Mouse (Mus musculus): Measurements from ENCODE around the gene Lrmda. TPM values are rescaled to one million over a fixed set of nuclear protein-coding genes. Genes with fewer than 3 reads are reported as not detected.

Gene Lrmda
- polyA plus RNA-seq, 1 experiment from 2014 or later = 0.66 TPM

DNA sequence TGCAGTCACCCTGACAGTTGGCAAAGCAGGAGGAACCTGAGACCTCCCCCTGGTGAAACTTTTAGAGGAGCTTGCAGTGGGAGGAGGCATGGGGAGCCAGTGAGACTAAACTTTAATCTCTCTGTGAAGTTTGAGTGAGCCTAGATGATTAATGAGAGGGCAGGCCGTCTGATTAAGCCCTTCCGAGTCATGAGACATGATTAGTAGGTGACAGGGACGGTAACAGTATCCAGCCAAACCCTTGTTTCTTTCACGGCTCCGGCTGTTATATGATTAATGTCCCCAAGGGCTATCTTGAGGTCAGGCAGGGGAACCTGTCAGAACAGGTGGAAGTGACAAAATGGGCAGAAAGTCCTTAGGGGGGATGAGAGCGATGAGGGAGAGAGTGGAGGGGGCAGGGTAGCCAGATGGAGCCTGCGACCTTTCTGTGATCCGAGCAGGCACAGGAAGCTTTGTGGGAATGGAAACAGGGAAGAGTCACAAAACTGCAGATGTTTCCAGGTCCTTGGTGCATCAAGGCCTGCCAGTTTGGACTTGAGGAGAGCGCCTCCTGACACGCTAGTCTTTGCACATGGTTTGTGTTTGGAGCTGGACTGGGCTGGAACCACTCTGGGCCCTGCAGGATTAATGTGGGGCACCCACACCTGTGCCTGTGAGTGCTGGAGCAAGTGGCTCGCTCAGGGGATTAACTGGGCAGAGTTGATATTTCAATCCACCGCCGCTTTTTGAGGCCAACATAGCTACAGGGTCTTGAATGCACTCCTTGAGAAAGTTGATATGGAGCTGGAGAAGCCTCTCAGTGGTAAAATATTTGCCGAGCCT lies 631.8 kb downstream of the Lrmda start:
- Histone ChIP-seq H3K4me1 (ENCODE audit: control insufficient read depth, insufficient read depth, low read length) (peaks cover 11% of the 10 kb centered on the region), H3K27ac (ENCODE audit: low read depth, low read length) (no peak overlapping the region)
- peak; percentile 62 for DNase-seq (ENCODE audit: low spot score)

DNA sequence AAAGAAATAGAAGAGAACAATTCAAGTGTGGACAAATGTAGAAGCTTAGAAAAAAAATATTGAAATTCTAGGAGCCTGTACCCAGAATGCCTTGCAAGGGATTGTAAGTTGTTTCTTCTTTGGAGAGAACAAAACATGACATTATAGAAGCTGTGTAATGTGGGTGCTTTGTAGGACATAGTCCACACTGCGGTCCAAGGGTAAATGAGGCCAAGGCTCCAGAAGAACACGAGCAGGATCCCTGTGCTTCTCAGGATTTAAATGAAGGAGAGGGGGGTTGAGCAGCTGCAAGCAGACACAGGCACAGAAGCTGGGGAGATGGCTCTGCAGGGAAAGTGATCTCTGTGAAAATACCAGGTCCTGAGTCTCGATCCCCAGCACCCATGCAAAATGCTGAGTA lies 643.0 kb downstream of the Lrmda start:
- DNase-seq (ENCODE audit: low spot score) (no peak), ATAC-seq (ENCODE audit: insufficient read depth, low FRiP score, low TSS enrichment) (no peak)
- H3K4me1 ChIP-seq (ENCODE audit: control insufficient read depth, insufficient read depth, low read length) = no peaks in the 10 kb centered on the region
- H3K27ac ChIP-seq (ENCODE audit: low read depth, low read length) = no peak overlapping the region
- no peak overlapping the region for H3K9ac ChIP-seq (ENCODE audit: low read length)
- H3K36me3 ChIP-seq (ENCODE audit: control insufficient read depth, insufficient read depth, low read length) = no peaks in the 10 kb centered on the region
- 74% methylated on average over 3 of the region's 3 CpGs for WGBS
- no peaks in the 10 kb centered on the region for H3K9me3 ChIP-seq (ENCODE audit: control insufficient read depth, low read length)
- H3K4me3 ChIP-seq (ENCODE audit: low read depth, low read length) = no peak overlapping the region
- no peak overlapping the region for H3K4me2 ChIP-seq (ENCODE audit: low read depth)
- H3K27me3 ChIP-seq (ENCODE audit: control insufficient read depth, insufficient read depth, low read length) = no peaks in the 10 kb centered on the region

More for the DNA sequence above, 631.8 kb downstream of the Lrmda start:
- 47% methylated on average over 14 of the region's 14 CpGs for WGBS
- H3K36me3 ChIP-seq (ENCODE audit: control insufficient read depth, insufficient read depth, low read length) = no peaks in the 10 kb centered on the region
- no peaks in the 10 kb centered on the region for H3K9me3 ChIP-seq (ENCODE audit: control insufficient read depth, low read length)
- H3K9ac ChIP-seq (ENCODE audit: low read length) = no peak overlapping the region
- H3K27me3 ChIP-seq (ENCODE audit: control insufficient read depth, insufficient read depth, low read length) = no peaks in the 10 kb centered on the region
- H3K4me3 ChIP-seq (ENCODE audit: low read depth, low read length) = no peak overlapping the region
- no peak overlapping the region for H3K4me2 ChIP-seq (ENCODE audit: low read depth)
- no peak for ATAC-seq (ENCODE audit: insufficient read depth, low FRiP score, low TSS enrichment)

DNA sequence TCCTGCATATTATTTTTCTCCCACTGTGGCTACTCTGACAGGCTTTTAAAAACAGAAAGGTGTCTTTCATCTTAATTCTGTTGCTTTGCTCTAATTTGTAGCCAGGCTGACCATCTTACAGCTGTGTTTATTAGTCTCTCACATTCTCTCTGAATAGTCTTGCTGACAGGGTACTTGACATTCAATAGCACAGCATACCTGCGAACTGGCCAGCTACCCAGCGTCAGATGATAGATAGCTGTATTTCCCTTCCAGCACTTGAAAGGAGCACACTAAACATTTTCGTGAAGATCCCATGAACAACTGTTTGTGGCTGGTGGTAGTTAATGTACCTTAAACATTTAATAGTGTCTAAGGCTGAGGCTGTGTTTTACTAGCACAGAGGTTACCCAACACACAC lies 646.9 kb downstream of the Lrmda start:
- Histone ChIP-seq H3K9me3 (ENCODE audit: control insufficient read depth, low read length) (no peaks in the 10 kb centered on the region), H3K9ac (ENCODE audit: low read length) (no peak overlapping the region), H3K4me1 (ENCODE audit: control insufficient read depth, insufficient read depth, low read length) (no peaks in the 10 kb centered on the region), H3K27ac (ENCODE audit: low read depth, low read length) (no peak overlapping the region), H3K4me2 (ENCODE audit: low read depth) (no peak overlapping the region), H3K36me3 (ENCODE audit: control insufficient read depth, insufficient read depth, low read length) (no peaks in the 10 kb centered on the region), H3K4me3 (ENCODE audit: low read depth, low read length) (no peak overlapping the region), H3K27me3 (ENCODE audit: control insufficient read depth, insufficient read depth, low read length) (no peaks in the 10 kb centered on the region)
- DNase-seq (ENCODE audit: low spot score) (no peak), ATAC-seq (ENCODE audit: insufficient read depth, low FRiP score, low TSS enrichment) (no peak)
- WGBS = 83% methylated on average over 3 of the region's 3 CpGs

DNA sequence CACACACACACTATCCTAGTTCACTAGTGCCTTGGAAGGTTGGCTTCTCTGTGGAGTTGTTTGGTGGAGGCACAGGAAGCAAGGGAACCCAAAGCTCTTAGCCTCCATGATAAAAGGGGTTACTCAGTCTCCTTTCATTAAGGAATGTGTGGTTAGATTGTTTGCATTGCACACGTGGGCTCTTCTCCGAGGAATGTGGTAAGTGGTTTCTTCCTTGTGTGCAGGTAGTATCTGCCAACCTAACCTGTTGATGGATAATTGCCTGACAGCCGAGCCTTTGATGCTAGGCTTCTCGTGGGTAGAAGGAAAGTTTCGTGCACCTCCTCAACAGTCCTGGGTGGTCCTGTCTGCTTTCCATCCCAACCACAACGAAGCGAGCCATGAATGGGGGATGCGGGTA lies 648.8 kb downstream of the Lrmda start:
- no peaks in the 10 kb centered on the region for H3K36me3 ChIP-seq (ENCODE audit: control insufficient read depth, insufficient read depth, low read length)
- DNase-seq (ENCODE audit: low spot score) = no peak
- H3K4me3 ChIP-seq (ENCODE audit: low read depth, low read length) = no peak overlapping the region
- ATAC-seq (ENCODE audit: insufficient read depth, low FRiP score, low TSS enrichment) = no peak
- no peak overlapping the region for H3K4me2 ChIP-seq (ENCODE audit: low read depth)
- H3K9me3 ChIP-seq (ENCODE audit: control insufficient read depth, low read length) = no peaks in the 10 kb centered on the region
- no peaks in the 10 kb centered on the region for H3K27me3 ChIP-seq (ENCODE audit: control insufficient read depth, insufficient read depth, low read length)
- H3K9ac ChIP-seq (ENCODE audit: low read length) = no peak overlapping the region
- H3K4me1 ChIP-seq (ENCODE audit: control insufficient read depth, insufficient read depth, low read length) = no peaks in the 10 kb centered on the region
- H3K27ac ChIP-seq (ENCODE audit: low read depth, low read length) = no peak overlapping the region
- 75% methylated on average over 8 of the region's 8 CpGs for WGBS

DNA sequence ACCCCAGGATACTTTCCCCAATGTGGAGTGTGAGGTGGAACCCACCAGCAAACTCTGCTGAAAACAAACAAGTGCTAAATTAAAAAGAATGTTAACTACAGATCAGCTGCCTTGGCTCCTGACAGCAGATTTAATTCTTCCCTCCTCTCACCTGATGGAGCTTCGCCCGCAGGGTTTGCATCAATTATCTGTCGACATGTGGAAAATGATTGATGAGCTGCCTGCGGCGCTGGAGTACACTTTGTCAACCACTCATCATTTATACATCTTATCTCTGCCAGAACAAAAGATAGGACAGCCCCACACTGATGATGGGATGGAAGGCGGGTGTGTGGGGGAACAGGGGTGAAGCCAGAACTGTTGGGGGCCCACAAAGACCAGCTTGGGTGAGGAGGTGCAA lies 649.2 kb downstream of the Lrmda start:
- Histone ChIP-seq H3K27me3 (ENCODE audit: control insufficient read depth, insufficient read depth, low read length) (no peaks in the 10 kb centered on the region), H3K27ac (ENCODE audit: low read depth, low read length) (no peak overlapping the region), H3K9ac (ENCODE audit: low read length) (no peak overlapping the region), H3K4me1 (ENCODE audit: control insufficient read depth, insufficient read depth, low read length) (no peaks in the 10 kb centered on the region), H3K4me3 (ENCODE audit: low read depth, low read length) (no peak overlapping the region), H3K36me3 (ENCODE audit: control insufficient read depth, insufficient read depth, low read length) (no peaks in the 10 kb centered on the region), H3K4me2 (ENCODE audit: low read depth) (no peak overlapping the region), H3K9me3 (ENCODE audit: control insufficient read depth, low read length) (no peaks in the 10 kb centered on the region)
- peak; percentile 54 for DNase-seq (ENCODE audit: low spot score)
- WGBS = 78% methylated on average over 6 of the region's 6 CpGs
- ATAC-seq (ENCODE audit: insufficient read depth, low FRiP score, low TSS enrichment) = no peak

DNA sequence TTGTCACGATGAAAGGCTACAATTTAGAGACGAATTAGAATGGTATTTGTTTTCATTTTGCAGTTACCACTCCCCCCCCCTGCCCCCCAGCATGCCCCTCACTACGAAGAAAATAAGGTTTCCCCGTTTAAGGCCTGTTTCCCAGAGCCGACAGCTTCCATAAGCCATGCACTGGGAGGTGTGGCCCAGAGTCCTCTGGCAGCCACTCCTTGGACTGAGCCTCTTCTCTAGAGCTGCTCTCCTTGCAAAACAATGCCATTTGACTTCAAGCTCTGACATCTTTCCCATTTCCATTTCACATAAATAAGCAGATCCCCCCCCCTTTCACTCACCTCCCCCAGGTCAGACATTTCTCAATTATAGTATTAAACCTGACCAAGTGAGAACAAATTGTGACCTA lies 654.1 kb downstream of the Lrmda start:
- DNase-seq (ENCODE audit: low spot score) = no peak
- no peaks in the 10 kb centered on the region for H3K27me3 ChIP-seq (ENCODE audit: control insufficient read depth, insufficient read depth, low read length)
- H3K36me3 ChIP-seq (ENCODE audit: control insufficient read depth, insufficient read depth, low read length) = no peaks in the 10 kb centered on the region
- 37% methylated on average over 5 of the region's 5 CpGs for WGBS
- no peaks in the 10 kb centered on the region for H3K9me3 ChIP-seq (ENCODE audit: control insufficient read depth, low read length)
- no peak overlapping the region for H3K4me3 ChIP-seq (ENCODE audit: low read depth, low read length)
- H3K9ac ChIP-seq (ENCODE audit: low read length) = no peak overlapping the region
- ATAC-seq (ENCODE audit: insufficient read depth, low FRiP score, low TSS enrichment) = no peak
- H3K27ac ChIP-seq (ENCODE audit: low read depth, low read length) = no peak overlapping the region
- no peak overlapping the region for H3K4me2 ChIP-seq (ENCODE audit: low read depth)
- no peaks in the 10 kb centered on the region; the same call in 1 of the 2 replicates for H3K4me1 ChIP-seq (ENCODE audit: control insufficient read depth, insufficient read depth, low read length)

DNA sequence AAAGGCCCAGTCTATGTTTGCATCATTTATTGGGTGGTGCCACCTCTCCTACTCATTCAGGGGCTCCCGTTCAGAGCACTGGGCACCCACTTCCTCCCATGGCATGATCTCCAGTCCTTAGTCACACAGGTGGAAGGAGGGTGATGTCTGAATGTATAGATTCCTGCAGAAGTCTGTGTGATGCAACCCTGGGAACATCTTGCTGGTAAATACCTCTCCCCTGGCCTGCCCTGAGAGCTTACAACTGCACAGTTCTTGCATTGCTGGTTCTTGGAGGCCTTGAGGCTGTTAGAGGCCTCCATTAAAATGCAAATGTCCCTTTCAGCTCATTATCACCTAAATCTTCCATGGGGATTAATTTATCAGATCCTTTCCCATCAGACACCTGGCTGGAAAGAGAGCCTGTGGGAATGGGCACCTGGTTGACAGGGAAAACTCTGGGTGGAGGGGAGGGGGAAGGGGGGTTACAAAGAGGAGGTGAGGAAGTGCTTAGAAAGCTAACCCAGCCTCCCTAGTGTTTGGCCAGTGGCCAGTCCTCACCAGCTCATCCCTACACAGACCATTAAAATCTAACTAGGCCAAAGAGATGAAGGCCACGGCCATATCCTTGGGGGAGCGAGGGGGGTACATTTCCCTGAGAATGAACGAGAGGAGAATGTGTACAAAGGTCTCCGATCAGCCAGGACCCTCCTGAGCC lies 659.6 kb downstream of the Lrmda start:
- Histone ChIP-seq H3K27ac (ENCODE audit: low read depth, low read length) (peak overlapping the region; percentile 87), H3K27me3 (ENCODE audit: control insufficient read depth, insufficient read depth, low read length) (no peaks in the 10 kb centered on the region), H3K36me3 (ENCODE audit: control insufficient read depth, insufficient read depth, low read length) (no peaks in the 10 kb centered on the region), H3K4me1 (ENCODE audit: control insufficient read depth, insufficient read depth, low read length) (peaks cover 9% of the 10 kb centered on the region; the same call in 1 of the 2 replicates), H3K9ac (ENCODE audit: low read length) (no peak overlapping the region), H3K4me3 (ENCODE audit: low read depth, low read length) (no peak overlapping the region), H3K9me3 (ENCODE audit: control insufficient read depth, low read length) (no peaks in the 10 kb centered on the region), H3K4me2 (ENCODE audit: low read depth) (no peak overlapping the region)
- peak; percentile 61 for ATAC-seq (ENCODE audit: insufficient read depth, low FRiP score, low TSS enrichment)
- 47% methylated on average over 5 of the region's 5 CpGs for WGBS
- DNase-seq (ENCODE audit: low spot score) = peak; percentile 16

DNA sequence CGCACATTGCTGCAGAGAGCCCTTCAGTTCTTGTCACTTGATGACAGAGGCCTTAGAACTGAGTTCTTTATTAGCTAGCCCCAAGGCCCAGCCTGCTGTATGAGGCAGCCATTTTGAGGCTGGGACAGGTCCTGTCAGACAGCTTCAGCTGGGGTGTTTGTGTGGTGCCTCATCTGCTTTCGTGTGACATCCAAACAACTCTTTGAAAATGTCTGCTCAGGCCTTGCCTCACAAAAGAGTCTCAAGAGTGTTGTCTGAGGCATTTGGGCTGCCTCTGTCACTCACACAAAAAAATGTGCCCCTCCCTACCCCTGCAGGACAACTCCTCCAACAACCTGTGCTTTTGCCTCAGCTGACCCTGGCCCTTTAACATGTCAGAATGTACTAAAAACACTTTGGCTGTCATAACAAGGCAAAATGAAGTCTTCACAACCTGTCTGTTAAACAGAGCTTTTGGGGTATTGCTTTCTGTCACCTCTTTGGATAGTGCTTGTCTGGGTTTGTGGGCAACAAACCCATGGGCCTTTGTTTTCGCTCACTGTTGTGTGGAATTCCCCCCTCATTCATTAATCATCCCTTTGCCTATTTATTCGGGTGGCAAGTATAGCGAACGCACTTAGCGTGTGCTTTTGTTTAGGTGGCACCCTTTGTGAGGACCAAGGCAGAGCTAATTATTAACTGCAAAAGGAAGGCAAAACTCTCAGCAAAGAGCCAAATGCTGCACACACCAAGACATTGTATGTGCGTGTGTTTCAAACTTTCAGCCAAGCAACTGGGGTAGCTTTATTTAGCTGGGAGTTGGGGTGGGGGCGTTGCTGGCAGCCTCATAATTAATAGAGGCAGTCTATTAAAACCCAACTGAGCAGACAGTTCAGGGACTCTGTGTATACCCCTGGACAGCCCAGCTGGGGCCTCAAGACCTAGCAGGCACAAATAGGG lies 660.5 kb downstream of the Lrmda start:
- Histone ChIP-seq H3K27ac (ENCODE audit: low read depth, low read length) (peak overlapping the region; percentile 87), H3K9ac (ENCODE audit: low read length) (no peak overlapping the region)
- ATAC-seq (ENCODE audit: insufficient read depth, low FRiP score, low TSS enrichment) = peak; percentile 84

More for the DNA sequence above, 660.5 kb downstream of the Lrmda start:
- 33% methylated on average over 9 of the region's 9 CpGs for WGBS
- H3K9me3 ChIP-seq (ENCODE audit: control insufficient read depth, low read length) = no peaks in the 10 kb centered on the region
- DNase-seq (ENCODE audit: low spot score) = peak; percentile 76
- H3K27me3 ChIP-seq (ENCODE audit: control insufficient read depth, insufficient read depth, low read length) = no peaks in the 10 kb centered on the region
- H3K4me3 ChIP-seq (ENCODE audit: low read depth, low read length) = no peak overlapping the region
- no peak overlapping the region for H3K4me2 ChIP-seq (ENCODE audit: low read depth)
- peaks cover 9% of the 10 kb centered on the region; the same call in 1 of the 2 replicates for H3K4me1 ChIP-seq (ENCODE audit: control insufficient read depth, insufficient read depth, low read length)
- no peaks in the 10 kb centered on the region for H3K36me3 ChIP-seq (ENCODE audit: control insufficient read depth, insufficient read depth, low read length)

All from neural tube, embryonic 11.5 days (tissue).